8 mouse cellular contexts compared by ENCODE assay signal in genomic region chr12:35534114-35534753, GRCm38 (mm10). TPM values are rescaled to one million over a fixed set of nuclear protein-coding genes. Genes with fewer than 3 reads are reported as not detected.
A peak's percentile ranks its signal among the peaks of the same experiment; 100 is the strongest.
DNase-seq lines count a peak whose midpoint lies in the region; ATAC-seq and TF ChIP-seq lines count a peak whose summit lies in the region.

No protein-coding gene starts in this region.

- WGBS in heart, embryonic 13.5 days = under 1% methylated on average over 49 of the region's 49 CpGs
- WGBS in kidney, postnatal 0 days = under 1% methylated on average over 38 of the region's 49 CpGs
- under 1% methylated on average over 49 of the region's 49 CpGs for WGBS in liver, embryonic 12.5 days (ENCODE audit: insufficient replicate concordance)
- 1% methylated on average over 49 of the region's 49 CpGs for WGBS in thymus, adult 2 months

- peak; percentile 13 to 42 for DNase-seq in heart, adult 18-20 months
- DNase-seq in heart, postnatal 25 days (ENCODE audit: low spot score) = no peak
- peak; percentile 44 for DNase-seq in kidney, postnatal 0 days (ENCODE audit: low spot score)
- DNase-seq in thymus, adult 2 months = peak; percentile 42

- peak overlapping the region; percentile 80 for H3K4me2 ChIP-seq in heart, embryonic 13.5 days
- H3K4me2 ChIP-seq in kidney, postnatal 0 days (ENCODE audit: low read length) = peak overlapping the region; percentile 88
- peak overlapping the region; percentile 100 for H3K4me2 ChIP-seq in liver, embryonic 12.5 days

- ATAC-seq in heart, embryonic 13.5 days (ENCODE audit: extremely low read depth, insufficient number of reproducible peaks, low FRiP score, low TSS enrichment) = no peak
- ATAC-seq in kidney, postnatal 0 days (replicated peaks; ENCODE audit: low FRiP score, low read depth) = peak; percentile 73; the same call in 1 of the 2 replicates
- ATAC-seq in liver, embryonic 12.5 days = peak; percentile 69
- peak; percentile 25 for ATAC-seq in monocyte, adult 5-6 weeks (replicated peaks; ENCODE audit: insufficient number of reproducible peaks, low FRiP score, low TSS enrichment, poor library complexity, severe bottlenecking)

- H3K9ac ChIP-seq in heart, embryonic 13.5 days = peak overlapping the region; percentile 78
- peak overlapping the region; percentile 74 for H3K9ac ChIP-seq in kidney, postnatal 0 days (ENCODE audit: low read depth, low read length)
- H3K9ac ChIP-seq in liver, embryonic 12.5 days = peak overlapping the region; percentile 77

- H3K4me1 ChIP-seq in cortical plate, adult 2 months (ENCODE audit: control insufficient read depth, insufficient read depth, low read length) = no peaks in the 10 kb centered on the region
- H3K4me1 ChIP-seq in heart, embryonic 13.5 days = 0 out of 2 replicates have a peak, but pooled peaks cover 3% of the 10 kb centered on the region
- H3K4me1 ChIP-seq in kidney, postnatal 0 days (replicated peaks; ENCODE audit: insufficient read depth, low read length) = no peaks in the 10 kb centered on the region; the same call in 1 of the 2 replicates
- peaks cover 17% of the 10 kb centered on the region for H3K4me1 ChIP-seq in liver, embryonic 12.5 days
- no peaks in the 10 kb centered on the region; the same call in 1 of the 2 replicates for H3K4me1 ChIP-seq in thymus, adult 2 months (replicated peaks; ENCODE audit: control insufficient read depth, insufficient read depth, low read length)

- no peaks in the 10 kb centered on the region for H3K27me3 ChIP-seq in heart, embryonic 13.5 days (replicated peaks)
- no peaks in the 10 kb centered on the region for H3K27me3 ChIP-seq in kidney, postnatal 0 days (ENCODE audit: insufficient read depth, low read length)
- 0 out of 2 replicates have a peak, but pooled peaks cover 3% of the 10 kb centered on the region for H3K27me3 ChIP-seq in liver, embryonic 12.5 days (replicated peaks)
- H3K27me3 ChIP-seq in thymus, adult 2 months (ENCODE audit: control insufficient read depth, insufficient read depth, low read length) = no peaks in the 10 kb centered on the region

- intact Hi-C loops in heart, postnatal 25 days (cut with DNase I) = loop anchor here (5.0 to 10.0 kb wide), 6 partner anchors 72 to 501 kb away; no protein-coding TSS in a partner anchor

- H3K9me3 ChIP-seq in heart, embryonic 13.5 days = no peaks in the 10 kb centered on the region
- no peaks in the 10 kb centered on the region for H3K9me3 ChIP-seq in kidney, postnatal 0 days (replicated peaks; ENCODE audit: low read length)
- no peaks in the 10 kb centered on the region for H3K9me3 ChIP-seq in liver, embryonic 12.5 days (replicated peaks)

- TF ChIP-seq CTCF in cortical plate, adult 2 months (IDR thresholded peaks at IDR 0.05; ENCODE audit: extremely low read depth, insufficient read depth, low read length) = no peak
- TF ChIP-seq CTCF in kidney, postnatal 0 days (IDR thresholded peaks at IDR 0.05; ENCODE audit: low read depth) = 0 out of 2 replicates have a peak, but pooled peaks have one; percentile 3
- TF ChIP-seq CTCF in thymus, adult 2 months (IDR thresholded peaks at IDR 0.05; ENCODE audit: borderline replicate concordance, control insufficient read depth, extremely low read depth, insufficient read depth, low read length, poor library complexity) = peak; percentile 40; the same call in 1 of the 2 replicates

- H3K4me3 ChIP-seq in cortical plate, adult 2 months (ENCODE audit: insufficient read depth, low read length) = peak overlapping the region; percentile 65
- H3K4me3 ChIP-seq in heart, embryonic 13.5 days = peak overlapping the region; percentile 60
- H3K4me3 ChIP-seq in kidney, postnatal 0 days (replicated peaks; ENCODE audit: low read depth, low read length) = peak overlapping the region; percentile 87
- H3K4me3 ChIP-seq in liver, embryonic 12.5 days = peak overlapping the region; percentile 80
- peak overlapping the region; percentile 82 for H3K4me3 ChIP-seq in thymus, adult 2 months (ENCODE audit: control insufficient read depth, insufficient read depth, low read length)

- no peak for TF ChIP-seq POLR2A in cortical plate, adult 2 months (IDR thresholded peaks at IDR 0.05; ENCODE audit: extremely low read depth, insufficient read depth, low read length)
- no peak for TF ChIP-seq POLR2A in thymus, adult 2 months (IDR thresholded peaks at IDR 0.05; ENCODE audit: control insufficient read depth, extremely low read depth, insufficient read depth, low read length, poor library complexity)

- no peaks in the 10 kb centered on the region for H3K36me3 ChIP-seq in heart, embryonic 13.5 days
- H3K36me3 ChIP-seq in kidney, postnatal 0 days (ENCODE audit: insufficient read depth, low read length) = no peaks in the 10 kb centered on the region
- no peaks in the 10 kb centered on the region for H3K36me3 ChIP-seq in liver, embryonic 12.5 days
- no peaks in the 10 kb centered on the region for H3K36me3 ChIP-seq in thymus, adult 2 months (ENCODE audit: control insufficient read depth, insufficient read depth, low read length)

- peak overlapping the region; percentile 38; the same call in 1 of the 2 replicates for H3K27ac ChIP-seq in cortical plate, adult 2 months (ENCODE audit: insufficient read depth, low read length)
- no peak overlapping the region for H3K27ac ChIP-seq in heart, embryonic 13.5 days (replicated peaks)
- peak overlapping the region; percentile 81 for H3K27ac ChIP-seq in kidney, postnatal 0 days
- 0 out of 2 replicates have a peak overlapping the region, but pooled peaks have one; percentile 40 for H3K27ac ChIP-seq in liver, embryonic 12.5 days
- no peak overlapping the region for H3K27ac ChIP-seq in thymus, adult 2 months (ENCODE audit: control insufficient read depth, insufficient read depth, low read length)

RNA-seq across cellular contexts. Expression of gene Ahr, which starts 0.6 kb away (rescaled TPM):
- total RNA-seq in heart, adult 18-20 months (2021) = 1 to 10 TPM; 3.4 to 3.9 TPM
- 1 to 10 TPM; 5.3 to 6.2 TPM for total RNA-seq in heart, postnatal 25 days (2021)
- polyA plus RNA-seq in cortical plate, adult 2 months (2012; rRNA removed) = 5.4 TPM in 2 replicates
- 1.8 and 1.9 TPM in 2 replicates for polyA plus RNA-seq in heart, embryonic 13.5 days (2015; fragmentation: Nextera tagmentation; extraction: Ambion mirVana)
- 5.5 and 6.7 TPM in 2 replicates for polyA plus RNA-seq in kidney, postnatal 0 days (2015; fragmentation: Nextera tagmentation; extraction: Ambion mirVana)
- 3.1 and 3.6 TPM in 2 replicates for polyA plus RNA-seq in liver, embryonic 12.5 days (2016; fragmentation: Nextera tagmentation; extraction: Ambion mirVana)
- 8.4 to 36.3 TPM (median 31.8 TPM) in 3 replicates for total RNA-seq in monocyte, adult 5-6 weeks (2017)
- polyA plus RNA-seq in thymus, adult 2 months (2012; rRNA removed) = 4.9 and 5.7 TPM in 2 replicates

Comparison
In these comparisons a context has a peak if more than half of its experiments do, and no peak if none do; other contexts are left out.
1. H3K27ac ChIP-seq: peak in cortical plate, adult 2 months (single experiment), kidney, postnatal 0 days (single experiment) and liver, embryonic 12.5 days (single experiment); none in heart, embryonic 13.5 days (single experiment) and thymus, adult 2 months (single experiment).
2. Peak in every context shown above with its lines, with median percentiles within 50 percentile points of each other: H3K4me3 ChIP-seq, H3K4me2 ChIP-seq and H3K9ac ChIP-seq.